Mouse (Mus musculus) CH12.LX (cell line): ENCODE results near the gene Fam20a. TPM values are rescaled to one million over a fixed set of nuclear protein-coding genes. Genes with fewer than 3 reads are reported as not detected.

ENCODE experiments used
- DNase-seq: peaks from one replicate; pipeline ENCODE4 v3.0.0-alpha.2; 2013; ENCODE audit errors: extremely low read depth
- H3K27ac ChIP-seq: 2 replicates; pipeline ENCODE4 v1.5.1; 2012; ENCODE audit warnings: low read depth, mild to moderate bottlenecking, control low read depth, moderate library complexity; ENCODE audit not compliant: insufficient read depth
- H3K27me3 ChIP-seq: replicated peaks from 2 replicates; pipeline ENCODE3; 2012; ENCODE audit warnings: inconsistent platforms
- H3K36me3 ChIP-seq, 2 experiments: replicated peaks in 1 of 2; 2 replicates each; pipeline versions ENCODE3 to v1.6.1; 2012; ENCODE audit warnings: inconsistent platforms in 1 of 2, low read length in 1 of 2, mild to moderate bottlenecking in 1 of 2, mixed read lengths in 1 of 2, moderate library complexity in 1 of 2; ENCODE audit not compliant: control insufficient read depth in 1 of 2, insufficient read depth in 1 of 2
- H3K4me1 ChIP-seq, 2 experiments: 2 replicates each; pipeline ENCODE4 v1.6.1; 2012; ENCODE audit warnings: inconsistent platforms in 1 of 2, moderate library complexity in 1 of 2; ENCODE audit not compliant: insufficient read depth in 2 of 2, control insufficient read depth in 1 of 2
- H3K4me2 ChIP-seq: 2 replicates; pipeline ENCODE4 v1.6.1; 2012; ENCODE audit warnings: low read depth, mild to moderate bottlenecking, control low read depth; ENCODE audit not compliant: poor library complexity, insufficient read depth, severe bottlenecking
- H3K4me3 ChIP-seq, 3 experiments: fragments of 150-350 bp in 1 of 3; sonication (generic) in 1 of 3; replicated peaks in 1 of 3; 2 replicates each; pipeline versions ENCODE3 to v1.5.1; 2011 to 2012; ENCODE audit warnings: low read depth in 2 of 3, low read length in 2 of 3, mild to moderate bottlenecking in 2 of 3, moderate library complexity in 2 of 3, control low read depth in 1 of 3, improper control_type of control experiment in 1 of 3, inconsistent platforms in 1 of 3, mixed read lengths in 1 of 3; ENCODE audit not compliant: poor library complexity in 1 of 3
- H3K79me2 ChIP-seq: replicated peaks from 2 replicates; pipeline ENCODE4 v1.6.1; 2012; ENCODE audit warnings: mild to moderate bottlenecking, moderate library complexity; ENCODE audit not compliant: control insufficient read depth, poor library complexity, insufficient read depth, severe bottlenecking; ENCODE audit errors: extremely low read depth
- H3K9ac ChIP-seq: 2 replicates; pipeline ENCODE4 v1.6.1; 2012; ENCODE audit warnings: low read depth, mild to moderate bottlenecking, control low read depth, moderate library complexity; ENCODE audit not compliant: insufficient read depth
- H3K9me3 ChIP-seq: replicated peaks from 2 replicates; pipeline ENCODE3; 2012; ENCODE audit warnings: low read length, inconsistent platforms, mixed read lengths
- CHD1 ChIP-seq: IDR thresholded peaks from 2 replicates; pipeline ENCODE4 v1.6.1; 2012; ENCODE audit warnings: low read depth, low read length, improper control_type of control experiment, inconsistent platforms
- CHD2 ChIP-seq: IDR thresholded peaks from 2 replicates; pipeline ENCODE4 v1.6.1; 2011; ENCODE audit warnings: low read length, improper control_type of control experiment
- CTCF ChIP-seq, 2 experiments: IDR thresholded peaks in 1 of 2; conservative IDR thresholded peaks in 1 of 2; 2 replicates each; pipeline ENCODE4 v1.5.1; 2011 to 2012; ENCODE audit warnings: low read depth in 2 of 2, low read length in 2 of 2, improper control_type of control experiment in 1 of 2, inconsistent platforms in 1 of 2, mild to moderate bottlenecking in 1 of 2, moderate library complexity in 1 of 2
- EP300 ChIP-seq: IDR thresholded peaks from 2 replicates; pipeline ENCODE4 v1.6.1; 2011; ENCODE audit warnings: low read length, improper control_type of control experiment
- GABPA ChIP-seq: IDR thresholded peaks from 2 replicates; pipeline ENCODE4 v1.6.1; 2012; ENCODE audit warnings: low read depth, low read length, improper control_type of control experiment, inconsistent platforms; ENCODE audit not compliant: insufficient replicate concordance
- HCFC1 ChIP-seq: IDR thresholded peaks from 2 replicates; pipeline ENCODE4 v1.6.1; 2012; ENCODE audit warnings: low read depth, mild to moderate bottlenecking, inconsistent platforms, low read length, improper control_type of control experiment
- IRF4 ChIP-seq: IDR thresholded peaks from 2 replicates; pipeline ENCODE4 v1.6.1; 2014; ENCODE audit warnings: low read depth, mild to moderate bottlenecking, inconsistent platforms, low read length, improper control_type of control experiment
- KAT2A ChIP-seq: IDR thresholded peaks from 2 replicates; pipeline ENCODE4 v1.6.1; 2012; ENCODE audit warnings: low read length, improper control_type of control experiment, inconsistent platforms; ENCODE audit not compliant: insufficient replicate concordance
- MAFK ChIP-seq: IDR thresholded peaks from 2 replicates; pipeline ENCODE4 v1.6.1; 2011; ENCODE audit warnings: low read length, improper control_type of control experiment; ENCODE audit not compliant: insufficient replicate concordance
- MAX ChIP-seq: IDR thresholded peaks from 2 replicates; pipeline ENCODE4 v1.6.1; 2011; ENCODE audit warnings: low read length, improper control_type of control experiment
- MAZ ChIP-seq: IDR thresholded peaks from 2 replicates; pipeline ENCODE4 v1.6.1; 2012; ENCODE audit warnings: low read depth, mild to moderate bottlenecking, inconsistent platforms, low read length, improper control_type of control experiment, moderate library complexity
- MEF2A ChIP-seq: IDR thresholded peaks from 2 replicates; pipeline ENCODE4 v1.6.1; 2014; ENCODE audit warnings: low read depth, mild to moderate bottlenecking, inconsistent platforms, low read length, improper control_type of control experiment, borderline replicate concordance
- MXI1 ChIP-seq: IDR thresholded peaks from 2 replicates; pipeline ENCODE4 v1.6.1; 2011; ENCODE audit warnings: mild to moderate bottlenecking, low read depth, low read length, improper control_type of control experiment
- MYC ChIP-seq: IDR thresholded peaks from 2 replicates; pipeline ENCODE4 v1.6.1; 2011; ENCODE audit warnings: low read depth, mild to moderate bottlenecking, improper control_type of control experiment, low read length
- NELFE ChIP-seq: IDR thresholded peaks from 2 replicates; pipeline ENCODE4 v1.6.1; 2011; ENCODE audit warnings: low read depth, low read length, improper control_type of control experiment
- PAX5 ChIP-seq: IDR thresholded peaks from 2 replicates; pipeline ENCODE4 v1.6.1; 2012; ENCODE audit warnings: low read length, inconsistent platforms, mixed read lengths
- POLR2A ChIP-seq: IDR thresholded peaks from 2 replicates; pipeline ENCODE4 v1.6.1; 2011; ENCODE audit warnings: low read depth, mild to moderate bottlenecking, improper control_type of control experiment, low read length
- RAD21 ChIP-seq: IDR thresholded peaks from 2 replicates; pipeline ENCODE4 v1.6.1; 2011; ENCODE audit warnings: low read depth, mild to moderate bottlenecking, low read length, improper control_type of control experiment, moderate library complexity
- SIN3A ChIP-seq: IDR thresholded peaks from 2 replicates; pipeline ENCODE4 v1.6.1; 2012; ENCODE audit warnings: low read length, improper control_type of control experiment, inconsistent platforms
- SMC3 ChIP-seq: IDR thresholded peaks from 2 replicates; pipeline ENCODE4 v1.6.1; 2011; ENCODE audit warnings: low read depth, low read length, improper control_type of control experiment
- TBP ChIP-seq: conservative IDR thresholded peaks from 2 replicates; pipeline ENCODE4 v1.6.1; 2011; ENCODE audit warnings: low read depth, low read length, improper control_type of control experiment
- USF1 ChIP-seq: IDR thresholded peaks from 2 replicates; pipeline ENCODE4 v1.6.1; 2014; ENCODE audit warnings: low read depth, mild to moderate bottlenecking, inconsistent platforms, low read length, improper control_type of control experiment
- ZKSCAN1 ChIP-seq: IDR thresholded peaks from 2 replicates; pipeline ENCODE4 v1.6.1; 2012; ENCODE audit warnings: low read depth, inconsistent platforms, low read length, improper control_type of control experiment, borderline replicate concordance
- ZMIZ1 ChIP-seq: IDR thresholded peaks from 2 replicates; pipeline ENCODE4 v1.6.1; 2012; ENCODE audit warnings: low read depth, mild to moderate bottlenecking, inconsistent platforms, low read length, improper control_type of control experiment
- dilution Hi-C: fragments of 300-500 bp; cut with MboI; formaldehyde crosslinking; loops from 2 replicates; pipeline ENCODE4 v1.14.3; 2020; ENCODE audit warnings: low sequenced_read_pairs; ENCODE audit not compliant: extremely low pct_unique_long_range_greater_than_20kb, extremely low pct_ligation_motif_present
- in situ Hi-C: fragments of 300-500 bp; cut with MboI; formaldehyde crosslinking; loops from 3 replicates; pipeline ENCODE4 v1.14.3; 2019; ENCODE audit warnings: low sequenced_read_pairs, low pct_ligation_motif_present, low pct_unique_long_range_greater_than_20kb, mixed read lengths
- polyA plus RNA-seq: library from polyadenylated mRNA; unstranded; fragments of >175 nt; gene quantifications from 2 replicates; pipeline ENCODE4 v1.2.1, GENCODE M21; 2012; ENCODE audit warnings: low read depth; ENCODE audit not compliant: insufficient read length
- total RNA-seq, 2 experiments: library from RNA; depleted of rRNA; stranded (reverse); fragments of 300-350 nt in 1 of 2; fragments of >200 nt in 1 of 2; gene quantifications; 2 replicates each; pipeline ENCODE4 v1.2.3; 2012 to 2014

The Fam20a gene
- total and polyA plus RNA-seq, 3 experiments = 0.08 TPM; not detected in 2

- H3K27ac ChIP-seq = no peak overlapping the region
- no peak overlapping the region for H3K4me3 ChIP-seq
- H3K9ac ChIP-seq = no peak overlapping the region
- no peaks in the 10 kb centered on the region for H3K4me1 ChIP-seq
- in situ Hi-C loops = no loop called here
- dilution Hi-C loops = no loop called here
- H3K4me2 ChIP-seq = no peak overlapping the region
- no peaks in the 10 kb centered on the region for H3K9me3 ChIP-seq
- no peaks in the 10 kb centered on the region for H3K27me3 ChIP-seq
- no peaks in the 10 kb centered on the region for H3K79me2 ChIP-seq
- no peak for DNase-seq
- no peaks in the 10 kb centered on the region for H3K36me3 ChIP-seq
- TF ChIP-seq MYC = no peak
- TF ChIP-seq HCFC1 = no peak
- TF ChIP-seq SMC3 = no peak
- TF ChIP-seq MXI1 = no peak
- TF ChIP-seq KAT2A = no peak
- TF ChIP-seq RAD21 = no peak
Observed at GRCm38 (mm10) chr11:109721320-109721780, 729 bp downstream of the Fam20a start.

- no peaks in the 10 kb centered on the region for H3K4me1 ChIP-seq
- dilution Hi-C loops = no loop called here
- H3K79me2 ChIP-seq = no peaks in the 10 kb centered on the region
- in situ Hi-C loops = no loop called here
- no peaks in the 10 kb centered on the region for H3K27me3 ChIP-seq
- no peaks in the 10 kb centered on the region for H3K9me3 ChIP-seq
- no peak overlapping the region for H3K4me3 ChIP-seq
- no peak overlapping the region for H3K27ac ChIP-seq
- H3K4me2 ChIP-seq = no peak overlapping the region
- no peaks in the 10 kb centered on the region for H3K36me3 ChIP-seq
- TF ChIP-seq CHD1 (no peak), KAT2A (no peak), GABPA (no peak), POLR2A (no peak), MAX (no peak), MAFK (no peak), PAX5 (no peak), MAZ (no peak), EP300 (no peak), CTCF (conservative IDR thresholded peaks at IDR 0.05 in 1 of 2, IDR thresholded peaks at IDR 0.05 in 1 of 2; ENCODE audit: low read depth in 2 of 2, low read length in 2 of 2) (no peak), TBP (no peak), ZMIZ1 (no peak), NELFE (no peak), ZKSCAN1 (no peak), MEF2A (no peak), USF1 (no peak), HCFC1 (no peak), IRF4 (no peak), SIN3A (no peak), CHD2 (no peak)
- H3K9ac ChIP-seq = no peak overlapping the region
- no peak for DNase-seq
Observed at GRCm38 (mm10) chr11:109720809-109721319, 1.2 kb downstream of the Fam20a start.
